Mouse (Mus musculus) small intestine, adult 10 weeks (tissue): ENCODE results near the gene Polr3h. TPM values are rescaled to one million over a fixed set of nuclear protein-coding genes. Genes with fewer than 3 reads are reported as not detected.

Experiments used
- polyA plus RNA-seq: library from polyadenylated mRNA; stranded (reverse); fragments of 350-450 nt; fragmentation: Illumina TruSeq; extraction: RNeasy Lipid Tissue Mini Kit (QIAGEN cat#74804); gene quantifications from one replicate; pipeline ENCODE4 v1.2.3, GENCODE M21; 2014; ENCODE audit warnings: low replicate concordance

The Polr3h gene
- polyA plus RNA-seq = 0.19 TPM

DNA sequence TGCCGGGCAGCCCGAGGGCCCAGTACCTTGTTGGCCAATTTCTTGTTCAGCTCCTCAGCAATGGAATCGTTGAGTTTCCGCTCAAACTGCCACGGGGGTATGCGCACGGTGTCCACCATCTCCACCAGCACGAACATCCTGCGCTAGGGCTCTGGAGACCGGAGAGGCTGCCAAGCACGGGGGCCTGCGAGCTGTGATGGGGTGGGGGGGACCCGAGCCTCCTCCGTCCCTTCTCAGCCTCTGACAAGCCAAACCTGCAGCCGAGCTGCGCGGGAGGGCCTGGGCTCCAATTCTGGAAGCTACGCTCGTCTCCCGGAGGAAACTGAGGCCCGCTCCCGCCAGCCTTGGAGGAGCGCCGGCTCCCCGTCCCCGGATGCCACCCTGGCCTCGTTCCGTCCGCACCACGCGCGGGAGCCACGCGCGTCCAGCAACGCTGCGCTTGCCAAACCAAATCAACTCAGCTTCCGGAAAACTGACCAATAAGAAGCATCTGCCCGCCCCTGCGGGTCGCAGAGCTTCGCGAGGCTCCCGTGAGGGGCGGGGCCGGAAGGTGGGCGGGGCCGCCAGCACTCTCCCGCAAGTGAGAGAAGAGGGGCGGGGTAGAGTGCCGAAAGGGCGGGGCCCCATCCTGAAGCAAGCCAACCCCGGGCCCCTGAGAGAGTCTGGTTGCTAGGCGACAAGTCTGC lies at the start of gene Polr3h:
TSS of gene Polr3h (minus strand) at position 481 of the 686 bp plus-strand sequence.

DNA sequence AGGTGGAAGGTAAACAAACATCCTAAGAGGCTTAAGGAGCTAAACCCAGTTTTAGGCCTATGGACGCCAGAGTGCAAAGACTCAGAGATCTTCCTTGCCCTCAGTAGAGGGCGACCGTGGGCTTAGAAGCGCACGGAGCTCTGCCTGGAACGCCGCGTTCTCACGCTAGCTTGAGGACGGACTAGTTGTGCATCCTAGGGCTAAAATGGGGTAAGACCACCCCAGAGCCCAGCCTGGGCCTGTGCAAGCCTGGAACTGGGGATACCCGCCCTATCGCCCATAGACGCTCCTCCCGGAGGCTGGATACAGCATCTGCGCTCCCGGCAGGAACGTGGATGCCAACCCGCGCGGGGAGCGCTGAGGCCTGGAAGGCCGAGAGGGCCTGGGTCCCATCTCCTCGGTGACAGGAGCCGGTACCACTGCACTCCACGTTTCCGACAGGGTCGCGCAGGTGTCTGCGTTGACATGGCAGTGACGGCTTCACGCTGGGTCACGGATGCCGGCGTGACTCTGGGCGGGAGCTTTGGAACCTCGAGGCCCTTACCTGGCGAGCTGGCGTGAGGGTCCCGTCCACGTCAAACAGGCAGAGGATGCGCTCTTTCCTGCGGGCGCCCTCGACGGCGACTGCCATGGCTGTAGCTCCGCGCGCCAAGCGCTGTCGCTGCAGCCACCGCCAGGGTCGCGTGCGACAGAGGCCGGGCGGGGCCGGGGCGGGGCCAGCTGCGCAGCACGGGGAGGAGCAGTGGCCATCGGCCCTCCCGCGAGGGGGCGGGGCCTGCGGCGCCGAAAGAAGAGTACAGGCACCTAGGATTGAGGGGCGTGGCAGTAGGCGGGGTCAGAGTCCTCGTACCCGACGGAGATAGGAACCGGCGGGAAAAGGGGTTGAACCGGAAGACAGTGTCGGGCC lies 34.4 kb upstream of the Polr3h start, which contains the start of gene Pmm1:
TSS of gene Pmm1 (minus strand) at position 760 of the 907 bp plus-strand sequence.

DNA sequence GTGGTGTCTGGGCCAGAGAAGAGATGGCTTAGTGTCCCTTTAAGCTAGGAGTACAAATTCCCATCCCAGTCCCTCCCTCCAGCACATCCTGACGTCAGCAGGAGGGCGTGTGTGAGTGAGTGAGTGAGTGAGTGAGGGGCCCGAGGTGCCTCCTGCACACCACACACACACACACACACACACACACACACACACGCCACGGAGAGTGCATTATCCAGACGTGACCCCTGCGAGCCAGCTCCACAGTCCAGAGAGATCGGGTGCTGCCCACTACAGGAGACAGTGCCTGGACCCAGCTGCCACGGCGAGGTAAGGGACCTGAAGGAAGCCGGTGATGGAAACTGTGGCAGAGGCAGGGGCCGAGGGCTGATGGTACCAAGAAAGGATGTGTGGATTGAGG lies 10.6 kb upstream of the Polr3h start, which contains the start of gene Csdc2:
TSS of gene Csdc2 (plus strand) at position 81 of the 400 bp plus-strand sequence.

DNA sequence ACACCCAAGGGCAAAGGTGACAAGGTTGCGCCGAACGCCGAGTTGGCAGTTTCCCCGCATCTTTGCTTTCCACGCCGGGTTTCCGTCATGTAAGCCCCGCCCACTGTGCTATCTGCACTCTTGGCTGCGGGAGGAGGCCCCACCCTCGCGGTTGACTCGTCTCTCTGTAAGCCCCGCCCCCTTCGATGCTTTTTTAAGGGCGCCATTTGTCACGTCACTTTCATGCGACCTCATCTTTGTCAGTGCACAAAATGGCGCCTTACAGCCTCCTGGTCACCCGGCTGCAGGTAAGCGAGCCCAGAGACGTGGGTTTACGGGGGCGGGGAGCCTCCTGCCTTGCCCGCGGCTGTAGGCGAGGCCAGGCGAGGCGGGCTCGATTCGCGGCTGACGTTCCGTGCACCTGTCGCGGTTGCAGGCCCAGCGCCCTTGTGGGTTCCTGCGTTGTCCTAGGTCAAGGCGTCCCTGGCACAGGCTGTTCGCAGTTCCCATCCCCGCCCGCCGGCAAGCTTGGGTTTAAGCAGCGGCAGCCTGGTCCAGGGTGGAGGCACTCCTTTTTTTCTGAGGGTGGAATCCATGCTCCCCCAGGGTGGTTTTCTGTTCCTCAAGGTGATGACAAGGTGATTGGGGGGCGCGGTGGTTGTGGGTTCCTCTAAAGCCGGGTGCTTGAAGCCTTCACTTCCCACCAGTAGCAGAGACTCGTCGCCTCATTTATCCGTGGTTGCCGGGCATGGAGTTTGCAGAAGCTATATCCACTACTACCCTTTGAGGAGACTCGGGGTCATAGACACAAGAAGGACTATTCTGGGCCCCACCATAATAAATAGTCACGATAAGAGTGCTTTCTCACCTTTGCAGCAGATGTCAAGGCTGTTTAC lies 53.5 kb downstream of the Polr3h start, which contains the start of gene Aco2:
TSS of gene Aco2 (plus strand) at position 48 of the 875 bp plus-strand sequence.

DNA sequence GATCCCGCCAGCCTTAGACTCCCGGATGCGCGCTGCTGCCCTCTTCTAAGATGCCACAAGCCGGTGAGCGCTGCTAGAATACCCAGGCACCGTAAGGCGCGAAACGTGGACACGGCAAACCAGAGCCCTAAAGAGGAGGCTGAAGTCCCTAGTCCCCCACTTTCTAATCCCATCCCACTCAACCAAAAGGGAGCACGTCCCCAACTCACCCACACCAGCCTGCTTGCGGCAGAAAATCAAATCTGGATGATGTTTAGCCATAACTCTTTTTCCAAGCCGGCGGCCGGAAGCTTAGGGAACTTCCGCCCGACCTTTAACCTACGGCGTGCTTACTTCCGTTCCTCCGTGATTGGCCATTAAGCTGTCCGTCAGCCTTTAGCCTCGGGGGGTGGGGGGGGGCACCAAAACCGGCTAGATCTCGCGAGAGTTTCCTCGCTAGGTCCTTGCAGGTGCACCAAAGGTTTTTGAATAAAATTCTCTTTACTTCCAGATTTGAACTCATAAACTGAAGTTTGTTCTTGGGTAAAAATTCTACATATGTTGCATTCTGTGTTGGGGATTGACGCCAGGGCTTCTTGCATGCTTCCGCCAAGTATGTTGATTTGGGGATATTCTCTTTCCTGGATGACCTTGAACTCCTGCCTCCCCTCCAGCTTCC lies 54.3 kb downstream of the Polr3h start, which contains the start of gene Phf5a:
TSS of gene Phf5a (minus strand) at position 308 of the 658 bp plus-strand sequence.

DNA sequence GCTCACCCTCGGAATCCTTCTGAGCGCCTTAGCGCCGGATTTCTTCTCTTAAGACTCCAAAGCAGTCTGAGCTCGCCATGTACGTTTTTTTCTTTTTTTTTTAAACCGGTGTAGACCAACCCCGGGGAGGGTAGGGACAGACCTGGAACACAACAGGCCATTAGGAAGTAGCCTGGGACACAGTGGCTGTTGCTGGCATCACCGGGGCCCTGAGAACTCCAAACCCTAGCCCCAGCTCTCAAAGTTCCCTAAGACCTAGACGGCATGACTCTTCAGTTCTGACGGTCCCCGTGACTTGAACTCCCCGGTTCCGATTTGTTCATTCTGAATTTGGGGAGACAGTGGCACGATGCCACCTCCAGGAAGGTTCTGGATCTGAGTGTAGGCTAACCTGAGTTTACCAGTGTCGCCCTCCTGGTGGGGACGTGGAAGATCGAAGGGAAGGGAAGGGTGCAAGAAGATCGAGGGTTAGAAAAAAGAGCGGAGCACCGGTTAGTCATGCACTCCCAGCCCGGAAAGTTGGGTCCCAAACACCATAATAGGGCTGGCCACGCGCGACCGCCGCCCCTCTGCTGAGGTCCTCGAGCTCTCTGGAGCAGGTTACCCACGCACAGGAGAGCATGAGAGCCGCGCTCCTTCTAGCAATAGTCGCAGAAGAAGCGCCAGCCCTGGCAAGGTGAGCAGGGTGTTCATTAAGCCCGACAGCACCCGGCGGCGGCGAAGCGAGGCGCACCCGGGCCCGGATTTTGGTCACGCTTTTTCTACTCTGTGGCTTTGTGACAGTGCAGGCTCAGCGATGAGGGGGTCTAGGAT lies 67.3 kb downstream of the Polr3h start, which contains the start of gene Tob2:
TSS of gene Tob2 (minus strand) at position 280 of the 813 bp plus-strand sequence.

Other genes with a start within 250 kb of the Polr3h start
- gene Chadl, start 229.0 kb downstream of the Polr3h start, polyA plus RNA-seq = not detected
- 2.3 TPM for gene Zc3h7b, start 181.2 kb downstream of the Polr3h start, polyA plus RNA-seq
- gene Rangap1, start 180.7 kb downstream of the Polr3h start, polyA plus RNA-seq = 2.4 TPM
- gene Tef, start 123.8 kb downstream of the Polr3h start, polyA plus RNA-seq = 16.0 TPM
- 9.2 TPM for gene Tob2, start 67.4 kb downstream of the Polr3h start, polyA plus RNA-seq
- 15.1 TPM for gene Phf5a, start 54.3 kb downstream of the Polr3h start, polyA plus RNA-seq
- 68.7 TPM for gene Aco2, start 53.9 kb downstream of the Polr3h start, polyA plus RNA-seq
- gene Csdc2, start 10.5 kb upstream of the Polr3h start, polyA plus RNA-seq = not detected
- gene Pmm1, start 34.7 kb upstream of the Polr3h start, polyA plus RNA-seq = 1.2 TPM
- not detected for gene 1700029P11Rik, start 54.3 kb upstream of the Polr3h start, polyA plus RNA-seq
- gene Xrcc6, start 61.6 kb upstream of the Polr3h start, polyA plus RNA-seq = 84.1 TPM
- gene Desi1, start 107.6 kb upstream of the Polr3h start, polyA plus RNA-seq = 13.1 TPM
- 260 TPM for gene Snu13, start 121.4 kb upstream of the Polr3h start, polyA plus RNA-seq
- gene 4930407I10Rik, start 132.9 kb upstream of the Polr3h start, polyA plus RNA-seq = not detected
- not detected for gene Mei1, start 143.8 kb upstream of the Polr3h start, polyA plus RNA-seq
- gene Ccdc134, start 201.7 kb upstream of the Polr3h start, polyA plus RNA-seq = 1.7 TPM
- gene Srebf2, start 220.9 kb upstream of the Polr3h start, polyA plus RNA-seq = 8.6 TPM